ENCODE assay signal across 1 mouse cellular context in the genomic region with DNA sequence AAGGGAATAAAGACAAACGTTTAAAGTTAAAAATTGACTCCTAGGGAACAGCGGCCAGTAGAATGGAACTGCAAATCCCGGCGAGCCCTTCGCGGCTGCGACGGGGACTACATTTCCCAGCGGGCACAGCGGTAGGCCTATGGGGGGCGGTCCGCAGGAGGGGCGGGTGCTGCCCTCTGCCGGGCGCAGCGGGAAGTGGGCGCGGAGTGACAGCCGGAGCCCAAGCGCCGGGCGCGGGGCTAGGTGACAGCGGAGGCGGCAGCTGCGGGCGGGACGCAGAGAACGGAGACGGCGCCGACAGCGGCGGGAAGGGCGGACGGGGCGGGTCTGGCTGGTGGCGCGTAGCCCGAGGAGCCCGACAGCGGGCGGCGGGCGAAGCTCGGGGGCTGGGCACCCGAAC.
TF ChIP-seq lines count a peak whose summit lies in the region.

A gene (plus strand): TSS at position 175 of the 400 bp plus-strand sequence.

TF ChIP-seq in CH12.LX, 34 proteins besides CTCF, POLR2A, EP300 and RAD21 (continued from another document):
- peak; percentile 71 for TF ChIP-seq IRF4 (IDR thresholded peaks at IDR 0.05; ENCODE audit: low read depth, low read length)
- TF ChIP-seq MYC (IDR thresholded peaks at IDR 0.05; ENCODE audit: low read depth, low read length): no peak
- peak; percentile 77; the same call in 1 of the 2 replicates for TF ChIP-seq GABPA (IDR thresholded peaks at IDR 0.05; ENCODE audit: insufficient replicate concordance, low read depth, low read length)
- TF ChIP-seq ZKSCAN1 (IDR thresholded peaks at IDR 0.05; ENCODE audit: borderline replicate concordance, low read depth, low read length): no peak
- 0 out of 2 replicates have a peak, but pooled peaks have one; percentile 11 for TF ChIP-seq MAFK (IDR thresholded peaks at IDR 0.05; ENCODE audit: insufficient replicate concordance, low read length)
- peak; percentile 73 for TF ChIP-seq MEF2A (IDR thresholded peaks at IDR 0.05; ENCODE audit: borderline replicate concordance, low read depth, low read length)
- 0 out of 2 replicates have a peak, but pooled peaks have one; percentile 14 for TF ChIP-seq TBP (conservative IDR thresholded peaks at IDR 0.05; ENCODE audit: low read depth, low read length)
- no peak for TF ChIP-seq RCOR1 (conservative IDR thresholded peaks at IDR 0.05; ENCODE audit: low read depth, low read length)
- TF ChIP-seq SIN3A (IDR thresholded peaks at IDR 0.05; ENCODE audit: low read length): peak; percentile 84
- TF ChIP-seq HCFC1 (IDR thresholded peaks at IDR 0.05; ENCODE audit: low read depth, low read length): peak; percentile 99
- no peak for TF ChIP-seq JUND (conservative IDR thresholded peaks at IDR 0.05; ENCODE audit: low read depth, low read length)
- no peak for TF ChIP-seq E2F4 (IDR thresholded peaks at IDR 0.05; ENCODE audit: insufficient replicate concordance, low read depth, low read length)
- peak; percentile 60 for TF ChIP-seq NELFE (IDR thresholded peaks at IDR 0.05; ENCODE audit: low read depth, low read length)
- no peak for TF ChIP-seq JUN (IDR thresholded peaks at IDR 0.05; ENCODE audit: insufficient read depth, low read depth, low read length)
- TF ChIP-seq USF2 (conservative IDR thresholded peaks at IDR 0.05; ENCODE audit: low read depth, low read length): no peak
- TF ChIP-seq MAZ (IDR thresholded peaks at IDR 0.05; ENCODE audit: low read depth, low read length): peak; percentile 98
- TF ChIP-seq CHD1 (IDR thresholded peaks at IDR 0.05; ENCODE audit: low read depth, low read length): 0 out of 2 replicates have a peak, but pooled peaks have one; percentile 50
- peak; percentile 66; the same call in 1 of the 2 replicates for TF ChIP-seq CHD2 (IDR thresholded peaks at IDR 0.05; ENCODE audit: low read length)
